Mouse (Mus musculus) cerebellum, postnatal 25 days (tissue): Measurements from ENCODE around the gene Pomt2.

Source experiments
- DNase-seq, 2 experiments: peaks; one replicate each; pipeline ENCODE4 v3.0.0; 2021; ENCODE audit warnings: mixed read lengths in 2 of 2

Gene Pomt2

DNA sequence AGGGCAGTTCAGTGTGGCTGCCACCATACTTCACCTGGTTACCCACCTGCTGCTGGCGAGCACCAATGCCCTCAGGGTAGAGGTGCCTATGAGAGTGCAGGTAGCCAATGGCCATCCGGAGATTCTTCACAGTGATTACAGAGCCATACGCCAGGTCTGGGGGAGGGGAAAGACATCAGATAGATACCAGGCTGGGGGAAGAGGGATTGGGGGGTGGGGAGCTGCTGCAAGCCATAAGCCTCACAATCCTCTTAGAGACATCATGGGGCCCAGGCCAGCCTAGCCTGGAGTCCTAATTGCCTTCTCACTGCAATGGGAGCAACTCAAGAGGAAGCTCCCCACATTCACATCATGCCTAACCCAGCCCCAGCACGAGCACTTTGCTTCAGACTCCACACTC lies 20.5 kb downstream of the Pomt2 start:
- no peak for DNase-seq

DNA sequence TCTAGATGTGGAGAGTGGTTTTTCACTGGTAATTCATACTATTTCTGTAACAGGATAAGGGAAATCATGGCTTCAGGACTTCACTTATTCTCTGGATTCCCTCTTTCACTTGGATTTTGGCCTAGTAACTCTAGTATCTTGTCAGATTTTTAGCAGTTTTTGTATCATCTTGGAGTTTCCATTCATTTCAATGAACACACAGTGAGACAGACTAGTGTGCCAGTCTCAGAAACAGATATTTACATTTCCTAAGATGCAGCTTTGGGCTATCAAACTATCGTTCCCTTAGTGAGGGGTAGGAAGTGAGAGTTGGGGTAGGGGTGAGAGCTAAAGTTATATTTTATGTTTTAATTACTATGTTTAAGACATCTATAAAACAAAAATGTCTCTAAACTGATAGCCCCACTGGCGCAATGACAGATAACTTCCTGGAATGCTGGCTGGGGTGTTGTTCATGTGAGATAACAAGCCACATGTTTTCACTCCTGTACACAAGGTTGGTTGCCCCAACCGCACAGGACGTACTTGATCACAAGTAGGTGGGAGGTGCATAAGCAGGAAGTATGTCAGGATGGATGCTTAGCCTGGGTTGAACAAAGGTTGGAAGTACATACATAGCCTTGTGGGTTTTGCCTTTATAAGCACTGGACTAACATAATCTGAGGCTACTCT lies 25.7 kb downstream of the Pomt2 start:
- DNase-seq, result no peak

DNA sequence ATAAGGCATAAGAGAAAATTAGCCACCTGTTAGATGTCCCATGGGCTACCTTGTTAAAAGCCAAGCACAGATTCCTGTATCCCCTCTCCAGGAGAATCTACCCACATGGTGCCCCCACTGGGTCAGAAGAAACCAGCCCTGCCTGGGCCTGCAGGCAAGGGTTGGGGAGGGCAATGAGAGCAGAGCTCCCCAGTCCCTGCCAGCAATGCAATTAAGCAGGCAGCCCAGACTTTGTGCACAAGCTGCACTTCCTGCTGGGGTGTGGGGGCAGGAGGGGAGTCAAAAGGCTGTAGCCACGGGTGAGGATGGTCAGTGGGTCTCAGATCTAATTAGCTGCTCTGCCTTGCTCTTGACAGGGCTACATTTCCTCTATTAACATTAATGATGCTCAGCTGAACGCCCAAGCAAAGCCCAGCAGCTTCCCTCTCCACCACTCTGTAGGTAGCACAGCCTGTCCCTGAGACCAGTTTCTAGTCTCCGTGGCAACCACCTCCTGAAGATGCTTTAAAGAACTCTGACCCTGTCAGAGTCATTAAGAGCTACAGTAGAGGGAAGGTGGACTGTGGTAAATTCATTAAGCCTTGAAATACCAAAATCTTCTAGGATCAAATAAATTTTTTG lies 40.3 kb downstream of the Pomt2 start:
- peak in 1 of 2 experiments; percentile 40 for DNase-seq

DNA sequence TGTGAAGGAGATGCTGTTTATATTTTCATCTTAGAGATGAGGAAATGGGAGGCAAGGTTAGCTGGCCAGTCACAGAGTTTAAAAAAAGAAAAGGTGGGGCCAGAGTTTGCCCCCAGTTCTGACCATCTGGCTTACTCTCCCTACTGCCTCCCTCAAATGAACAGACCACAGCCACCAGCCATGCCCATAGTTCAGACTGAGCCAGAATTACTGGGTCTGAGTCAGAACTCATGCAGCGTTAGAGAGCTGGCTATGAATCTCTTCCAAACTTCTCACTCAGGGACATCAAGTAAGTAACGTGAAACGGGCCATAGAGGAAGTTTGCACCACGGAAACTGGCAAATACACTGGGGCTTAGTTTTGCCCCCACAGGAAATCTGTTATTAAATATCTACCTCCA lies 43.0 kb downstream of the Pomt2 start:
- DNase-seq, result peak in 1 of 2 experiments; percentile 41

GRCm38 (mm10) chr12:87103471-87103870 lies 44.3 kb downstream of the Pomt2 start:
- peak in 1 of 2 experiments; percentile 41 for DNase-seq

DNA sequence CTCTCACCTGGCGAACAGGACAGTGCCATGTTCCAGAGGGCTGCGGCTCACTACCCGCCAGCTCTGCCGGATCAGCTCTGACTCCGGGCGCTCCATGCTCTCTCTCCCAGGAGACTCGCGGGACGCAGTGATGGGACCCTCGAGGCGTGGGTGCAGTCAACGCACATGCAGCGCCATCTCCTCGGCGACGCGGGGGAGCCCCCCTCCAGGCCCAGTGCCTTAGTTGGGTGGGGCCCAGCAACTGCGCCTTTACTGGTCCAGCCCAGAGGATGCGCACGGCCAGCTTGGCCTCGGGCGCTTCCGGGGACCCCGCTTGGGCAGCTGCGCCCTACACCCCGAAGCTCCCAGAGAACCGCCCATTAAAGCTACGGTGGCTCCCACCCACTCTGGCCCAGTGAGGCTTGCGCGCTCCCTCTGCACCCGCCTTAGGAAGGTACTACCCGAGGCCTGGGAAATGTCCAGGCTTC lies 45.6 kb downstream of the Pomt2 start, which contains the start of gene Ngb:
TSS of gene Ngb (minus strand) at position 375 of the 467 bp plus-strand sequence.
- peak in 1 of 2 experiments; percentile 23 for DNase-seq

DNA sequence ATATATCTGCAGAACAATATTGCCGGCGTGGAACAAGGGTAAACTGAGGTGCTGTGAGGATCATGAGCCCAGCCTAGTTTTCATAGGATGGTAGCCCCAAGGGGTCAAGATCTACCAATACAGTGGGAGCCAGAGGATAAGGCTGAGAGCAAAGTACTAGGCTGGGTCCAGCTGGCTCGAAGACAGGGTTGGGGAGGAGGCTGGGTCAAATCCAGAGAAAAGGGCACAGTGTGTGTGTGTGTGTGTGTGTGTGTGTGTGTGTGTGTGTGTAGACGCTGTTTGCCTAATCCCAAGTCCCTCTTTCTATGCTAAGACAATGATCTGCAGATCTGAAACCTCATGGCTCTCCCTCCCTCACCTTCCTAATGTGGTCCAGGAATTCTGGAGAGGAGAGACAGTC lies 47.4 kb downstream of the Pomt2 start:
- DNase-seq, result no peak

- DNase-seq, result no peak
Measured at GRCm38 (mm10) chr12:87093671-87094070, 54.1 kb downstream of the Pomt2 start.

- DNase-seq, result peak; percentile 36 to 52
Measured at GRCm38 (mm10) chr12:87093249-87093648, 54.5 kb downstream of the Pomt2 start.

DNA sequence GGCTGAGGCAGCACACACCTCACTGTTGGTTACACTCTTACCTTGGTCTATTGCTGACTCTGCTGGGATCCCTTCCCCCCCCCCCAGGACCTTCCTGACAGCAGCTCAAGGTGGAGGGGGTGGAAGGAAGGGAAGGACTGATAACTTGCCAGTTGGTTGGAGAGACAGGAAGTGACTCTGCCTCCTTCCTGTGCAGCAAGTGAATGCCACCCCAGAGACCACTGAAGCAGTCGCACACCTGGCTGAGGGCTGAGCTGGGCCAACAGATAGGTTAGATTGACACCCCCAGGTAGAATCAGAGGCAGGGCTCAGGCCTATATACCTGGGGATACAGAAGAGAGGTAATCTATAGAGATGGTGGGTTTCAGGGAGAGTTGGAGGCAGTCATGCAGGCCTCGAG lies 55.9 kb downstream of the Pomt2 start:
- DNase-seq, result no peak

GRCm38 (mm10) chr12:87089701-87090100 lies 58.1 kb downstream of the Pomt2 start:
- DNase-seq, result no peak

DNA sequence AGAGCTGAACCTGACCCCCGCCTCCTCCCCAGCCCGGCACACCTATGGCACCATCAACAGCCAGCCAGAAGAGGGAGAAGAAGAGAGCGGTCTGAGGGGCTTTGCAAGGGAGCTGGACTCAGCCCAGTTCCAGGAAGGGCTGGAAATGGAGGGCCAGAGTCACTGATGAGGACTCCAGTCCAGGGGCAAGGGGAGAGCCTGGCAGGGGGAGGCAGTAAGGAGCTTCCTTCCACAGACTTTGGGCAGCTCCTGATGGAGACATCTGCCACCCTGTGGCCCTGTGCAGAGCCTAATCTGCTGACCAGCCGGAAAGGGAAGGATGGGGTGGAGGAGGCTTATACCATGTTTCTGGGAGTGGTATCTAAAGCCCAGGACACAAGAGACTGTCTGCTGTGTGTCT lies 58.5 kb downstream of the Pomt2 start:
- DNase-seq, result no peak

DNA sequence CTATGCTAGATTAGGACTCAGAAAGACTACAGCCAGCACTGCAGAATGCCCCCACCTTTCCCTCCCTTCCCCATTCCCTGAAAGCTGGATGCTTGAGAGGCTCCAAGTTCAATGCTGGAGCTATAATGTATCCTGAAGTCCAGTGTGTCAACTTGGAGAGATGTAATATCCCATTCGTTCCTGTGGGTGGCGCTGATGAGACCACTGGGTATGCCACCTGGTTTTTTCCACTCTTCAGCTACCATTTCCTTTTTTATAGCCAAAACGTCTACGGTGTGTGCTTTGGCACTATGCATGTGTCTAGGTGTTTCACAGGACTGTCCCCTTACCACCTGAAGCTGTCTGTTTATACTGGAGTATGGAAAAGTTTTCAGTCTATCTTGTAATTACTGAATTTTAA lies 59.4 kb downstream of the Pomt2 start:
- peak in 1 of 2 experiments; percentile 49 for DNase-seq

DNA sequence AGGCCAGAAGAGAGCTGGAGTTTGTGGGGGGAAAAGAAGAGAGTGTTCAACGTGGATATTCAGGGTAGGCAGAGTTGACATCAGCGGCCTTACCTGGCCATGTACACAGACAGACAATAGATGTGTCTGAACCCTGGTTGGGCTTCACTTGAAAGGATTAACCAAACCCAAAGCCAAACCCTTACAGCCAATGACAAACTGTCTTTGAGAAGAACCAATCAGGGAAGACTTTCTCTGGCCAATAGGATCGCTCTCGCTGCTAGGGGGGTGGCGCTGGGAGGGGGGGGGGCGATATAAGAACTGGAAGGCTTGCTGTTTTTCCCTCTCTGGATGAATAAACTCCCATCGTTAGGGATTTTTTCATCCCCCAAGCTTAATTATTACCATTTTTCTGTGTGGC lies 60.5 kb downstream of the Pomt2 start:
- no peak for DNase-seq

DNA sequence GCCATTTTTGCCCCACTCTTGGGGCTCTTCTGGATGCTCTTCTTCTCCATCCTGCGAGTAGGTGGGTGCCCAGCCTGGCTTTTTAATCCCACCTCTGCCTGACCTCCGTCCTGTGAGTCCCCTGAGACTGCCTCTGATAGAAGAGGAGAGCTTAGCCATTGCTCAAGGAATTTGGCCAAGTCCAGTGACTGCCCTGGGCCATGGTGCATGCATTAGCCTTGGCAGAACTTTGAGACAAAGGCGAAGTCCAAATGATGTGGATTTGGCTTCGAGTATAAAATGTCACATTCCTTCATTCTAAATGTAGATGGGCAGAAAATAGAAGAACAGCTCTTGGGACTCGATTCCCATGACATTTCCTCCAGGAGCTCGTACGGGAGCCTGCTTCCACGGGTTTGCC lies 65.0 kb downstream of the Pomt2 start:
- DNase-seq, result no peak

DNA sequence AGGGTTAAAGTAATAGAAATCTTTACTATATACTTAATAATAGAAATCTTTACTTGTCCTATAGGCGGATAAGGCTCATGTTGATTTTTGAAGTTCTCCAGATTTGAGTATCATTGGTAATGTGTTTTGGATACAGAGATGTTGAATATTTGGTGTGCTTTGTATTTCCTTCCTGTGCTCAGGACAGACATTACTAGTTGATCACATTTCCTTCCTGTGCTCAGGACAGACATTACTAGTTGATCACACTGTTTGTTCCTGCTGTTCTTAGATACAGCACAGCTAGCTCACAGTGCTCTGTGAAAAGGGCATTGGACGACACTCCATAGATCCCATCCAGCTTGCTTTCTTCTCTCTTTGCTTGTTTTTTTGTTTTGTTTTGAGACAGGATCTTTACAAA lies 71.2 kb downstream of the Pomt2 start:
- DNase-seq, result no peak

GRCm38 (mm10) chr12:87070520-87070919 lies 77.2 kb downstream of the Pomt2 start:
- no peak for DNase-seq

GRCm38 (mm10) chr12:87066429-87066828 lies 81.3 kb downstream of the Pomt2 start:
- DNase-seq, result no peak

DNA sequence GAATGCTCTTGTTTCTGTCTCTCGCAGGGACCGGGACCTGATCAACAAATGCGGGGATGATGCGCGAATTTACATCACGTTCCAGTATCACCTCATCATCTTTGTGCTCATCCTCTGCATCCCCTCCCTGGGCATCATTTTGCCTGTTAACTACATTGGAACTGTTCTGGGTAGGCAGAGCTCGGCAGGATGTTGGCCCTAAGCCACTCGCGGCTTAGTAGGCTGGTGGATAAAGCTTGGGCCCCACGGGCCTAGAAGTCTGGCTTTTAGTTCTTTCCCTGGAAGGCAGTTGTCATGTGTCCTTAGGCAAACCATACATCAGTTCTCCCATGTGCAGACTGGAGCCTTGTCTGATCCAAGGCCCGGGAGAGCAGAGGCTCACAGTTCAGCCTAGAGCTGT lies 82.3 kb downstream of the Pomt2 start:
- peak; percentile 58 to 77 for DNase-seq

DNA sequence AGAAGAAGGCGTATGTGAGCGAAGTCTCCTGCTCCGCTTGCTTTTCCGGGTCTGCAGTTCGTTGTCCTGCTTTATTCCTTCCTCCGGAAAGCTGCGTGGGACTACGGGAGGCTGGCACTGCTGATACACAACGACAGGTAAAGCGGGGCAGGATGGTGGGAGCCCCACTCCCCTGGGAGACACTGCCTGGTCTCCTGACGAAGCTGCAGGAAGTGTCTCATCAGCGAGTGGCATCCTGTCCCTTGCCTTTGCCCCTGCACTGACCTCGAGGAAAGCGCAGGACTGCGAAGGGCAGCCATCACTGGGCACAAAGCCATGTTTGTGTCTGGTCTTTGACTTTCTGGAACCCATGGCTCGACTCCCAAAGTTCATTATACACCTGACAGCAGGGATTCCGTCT lies 90.7 kb downstream of the Pomt2 start:
- DNase-seq, result no peak
